Mouse (Mus musculus) spleen, postnatal 14 days (tissue): ENCODE data around the gene Ttc12.
A peak's percentile ranks its signal among the peaks of the same experiment; 100 is the strongest.

Experiments
- DNase-seq, 2 experiments: peaks; one replicate each; pipeline ENCODE4 v3.0.0; 2021 to 2022; ENCODE audit warnings: low spot score in 2 of 2

Ttc12 gene

GRCm38 (mm10) chr9:49488912-49489895, 3.2 kb upstream of the Ttc12 start:
- peak; percentile 22 to 50 for DNase-seq

- no peak for DNase-seq
Observed at GRCm38 (mm10) chr9:49488258-49488657, 2.2 kb upstream of the Ttc12 start.

- no peak for DNase-seq
Observed at GRCm38 (mm10) chr9:49487657-49487943, 1.6 kb upstream of the Ttc12 start.

GRCm38 (mm10) chr9:49486805-49487656, 1.0 kb upstream of the Ttc12 start:
- DNase-seq = no peak

GRCm38 (mm10) chr9:49485250-49485891, 654 bp downstream of the Ttc12 start:
- DNase-seq = no peak

- no peak for DNase-seq
Observed at GRCm38 (mm10) chr9:49483316-49483715, 2.7 kb downstream of the Ttc12 start.

GRCm38 (mm10) chr9:49472126-49472525, 13.9 kb downstream of the Ttc12 start:
- DNase-seq = no peak

- no peak for DNase-seq
Observed at GRCm38 (mm10) chr9:49470946-49471345, 15.1 kb downstream of the Ttc12 start.

GRCm38 (mm10) chr9:49470006-49470405, 16.0 kb downstream of the Ttc12 start:
- no peak for DNase-seq

- DNase-seq = no peak
Observed at GRCm38 (mm10) chr9:49456136-49456535, 29.9 kb downstream of the Ttc12 start.

GRCm38 (mm10) chr9:49452396-49452795, 33.6 kb downstream of the Ttc12 start:
- no peak for DNase-seq

- DNase-seq = no peak
Observed at GRCm38 (mm10) chr9:49450491-49450890, 35.5 kb downstream of the Ttc12 start.

- DNase-seq = no peak
Observed at GRCm38 (mm10) chr9:49442621-49443020, 43.4 kb downstream of the Ttc12 start.

GRCm38 (mm10) chr9:49427478-49427877, 58.5 kb downstream of the Ttc12 start:
- no peak for DNase-seq

GRCm38 (mm10) chr9:49426921-49427320, 59.1 kb downstream of the Ttc12 start, which contains the start of gene Ankk1:
Gene Ankk1, minus strand, starts transcription at chr9:49427021.
- no peak for DNase-seq

- no peak for DNase-seq
Observed at GRCm38 (mm10) chr9:49425585-49425984, 60.4 kb downstream of the Ttc12 start.

GRCm38 (mm10) chr9:49423866-49424265, 62.2 kb downstream of the Ttc12 start:
- DNase-seq = no peak

- no peak for DNase-seq
Observed at GRCm38 (mm10) chr9:49410621-49411020, 75.4 kb downstream of the Ttc12 start.

- DNase-seq = no peak
Observed at GRCm38 (mm10) chr9:49407028-49407427, 79.0 kb downstream of the Ttc12 start.

- DNase-seq = no peak
Observed at GRCm38 (mm10) chr9:49403711-49404110, 82.3 kb downstream of the Ttc12 start.

- DNase-seq = no peak
Observed at GRCm38 (mm10) chr9:49396006-49396405, 90.0 kb downstream of the Ttc12 start.

- no peak for DNase-seq
Observed at GRCm38 (mm10) chr9:49392242-49392641, 93.8 kb downstream of the Ttc12 start.
